Mouse (Mus musculus) limb, embryonic 14.5 days (tissue): ENCODE measurements around the gene Nrcam. TPM values are rescaled to one million over a fixed set of nuclear protein-coding genes. Genes with fewer than 3 reads are reported as not detected.

ENCODE experiments used
- ATAC-seq: fragments of 200-750 bp; cut with Nextera tagmentation; 2 replicates; pipeline ENCODE4 v1.8.0; 2017; ENCODE audit warnings: low read depth, moderate number of reproducible peaks, moderate TSS enrichment; ENCODE audit not compliant: low FRiP score
- DNase-seq: peaks from one replicate; pipeline ENCODE4 v3.0.0-alpha.2; 2015; ENCODE audit warnings: low spot score
- H3K27ac ChIP-seq: fragments of 300-500 bp; sonication (generic); replicated peaks from 2 replicates; pipeline ENCODE4 v1.5.1; 2014; ENCODE audit warnings: low read depth, mild to moderate bottlenecking, low read length, moderate library complexity, mixed read lengths
- H3K27me3 ChIP-seq: fragments of 300-500 bp; sonication (generic); 2 replicates; pipeline ENCODE4 v1.6.1; 2014; ENCODE audit warnings: low read length, mixed read lengths; ENCODE audit not compliant: control insufficient read depth, insufficient read depth
- H3K36me3 ChIP-seq: fragments of 300-500 bp; sonication (generic); 2 replicates; pipeline ENCODE4 v1.6.1; 2014; ENCODE audit warnings: mild to moderate bottlenecking, low read length, moderate library complexity, mixed read lengths; ENCODE audit not compliant: control insufficient read depth, insufficient read depth
- H3K4me1 ChIP-seq: fragments of 300-500 bp; sonication (generic); 2 replicates; pipeline ENCODE4 v1.6.1; 2014; ENCODE audit warnings: antibody characterized with exemption, low read length, mixed read lengths; ENCODE audit not compliant: control insufficient read depth, insufficient read depth
- H3K4me2 ChIP-seq: fragments of 300-500 bp; sonication (generic); replicated peaks from 2 replicates; pipeline ENCODE4 v1.6.1; 2014; ENCODE audit warnings: low read depth, mild to moderate bottlenecking, low read length, moderate library complexity; ENCODE audit not compliant: severe bottlenecking
- H3K4me3 ChIP-seq: fragments of 300-500 bp; sonication (generic); replicated peaks from 2 replicates; pipeline ENCODE4 v1.5.1; 2014; ENCODE audit warnings: low read length
- H3K9ac ChIP-seq: fragments of 300-500 bp; sonication (generic); 2 replicates; pipeline ENCODE4 v1.6.1; 2014; ENCODE audit warnings: mild to moderate bottlenecking, low read depth, low read length, moderate library complexity; ENCODE audit not compliant: severe bottlenecking
- H3K9me3 ChIP-seq: fragments of 300-500 bp; sonication (generic); 2 replicates; pipeline ENCODE4 v1.6.1; 2016; ENCODE audit warnings: low read length; ENCODE audit not compliant: control insufficient read depth
- POLR2A ChIP-seq: fragments of 200-500 bp; IDR thresholded peaks from 2 replicates; pipeline ENCODE4 v1.8.0; 2012; ENCODE audit warnings: inconsistent platforms, mild to moderate bottlenecking, moderate library complexity, borderline replicate concordance; ENCODE audit not compliant: insufficient read depth, insufficient read length; ENCODE audit errors: extremely low read depth
- WGBS: fragments of 180-500 bp; shearing (Covaris S2); extraction: QIAGEN DNeasy Blood & Tissue Kit; methylation state at CpG from one replicate; pipeline ENCODE4 v1.1.7; 2014; 5-methylcytosine and 5-hydroxymethylcytosine counted together
- polyA plus RNA-seq, 2 experiments: library from polyadenylated mRNA; depleted of rRNA in 1 of 2; stranded (reverse) in 1 of 2; unstranded in 1 of 2; fragments of >200 nt; fragmentation: Nextera tagmentation in 1 of 2; extraction: Ambion mirVana in 1 of 2; gene quantifications; 2 replicates each; pipeline versions ENCODE4 v1.2.1 to v1.2.3; 2012 to 2014

Nrcam gene
- polyA plus RNA-seq, 2 experiments = 1.6 to 4.0 TPM

- 56% methylated on average over 2 of the region's 2 CpGs for WGBS
- no peaks in the 10 kb centered on the region for H3K36me3 ChIP-seq
- H3K9me3 ChIP-seq = no peaks in the 10 kb centered on the region
- H3K4me3 ChIP-seq = no peak overlapping the region
- ATAC-seq (no peak), DNase-seq (peak; percentile 45)
- no peak overlapping the region for H3K27ac ChIP-seq
- H3K4me1 ChIP-seq = no peaks in the 10 kb centered on the region
- H3K9ac ChIP-seq = no peak overlapping the region
- H3K27me3 ChIP-seq = no peaks in the 10 kb centered on the region
- no peak for TF ChIP-seq POLR2A
- no peak overlapping the region for H3K4me2 ChIP-seq
Measured at GRCm38 (mm10) chr12:44617001-44617421, 288.3 kb downstream of the Nrcam start.

DNA sequence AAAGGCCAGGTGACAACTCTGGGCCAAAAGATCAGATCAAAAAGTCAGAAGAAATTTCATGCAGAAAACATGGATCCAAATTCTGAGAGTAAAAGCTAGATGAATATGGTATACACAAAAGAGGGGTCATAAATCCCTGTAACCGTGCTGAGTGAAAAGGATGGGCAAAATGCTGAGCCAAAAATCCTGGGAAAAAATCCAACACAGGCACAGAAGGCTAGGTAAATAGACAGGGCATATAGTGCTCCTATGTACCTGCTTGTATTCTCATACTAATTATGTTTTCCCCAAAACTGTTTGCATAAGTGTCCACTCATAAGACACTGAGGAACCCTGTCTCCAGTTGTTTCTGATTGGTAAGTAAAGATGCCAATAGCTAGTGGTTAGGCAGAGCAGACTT, 288.8 kb downstream of the Nrcam start:
- H3K4me3 ChIP-seq = no peak overlapping the region
- H3K4me2 ChIP-seq = no peak overlapping the region
- no peaks in the 10 kb centered on the region for H3K27me3 ChIP-seq
- H3K36me3 ChIP-seq = no peaks in the 10 kb centered on the region
- WGBS = 77% methylated on average over 1 of the region's 1 CpGs
- H3K27ac ChIP-seq = no peak overlapping the region
- no peaks in the 10 kb centered on the region for H3K9me3 ChIP-seq
- DNase-seq (no peak), ATAC-seq (no peak)
- no peaks in the 10 kb centered on the region for H3K4me1 ChIP-seq
- no peak overlapping the region for H3K9ac ChIP-seq
- no peak for TF ChIP-seq POLR2A

DNA sequence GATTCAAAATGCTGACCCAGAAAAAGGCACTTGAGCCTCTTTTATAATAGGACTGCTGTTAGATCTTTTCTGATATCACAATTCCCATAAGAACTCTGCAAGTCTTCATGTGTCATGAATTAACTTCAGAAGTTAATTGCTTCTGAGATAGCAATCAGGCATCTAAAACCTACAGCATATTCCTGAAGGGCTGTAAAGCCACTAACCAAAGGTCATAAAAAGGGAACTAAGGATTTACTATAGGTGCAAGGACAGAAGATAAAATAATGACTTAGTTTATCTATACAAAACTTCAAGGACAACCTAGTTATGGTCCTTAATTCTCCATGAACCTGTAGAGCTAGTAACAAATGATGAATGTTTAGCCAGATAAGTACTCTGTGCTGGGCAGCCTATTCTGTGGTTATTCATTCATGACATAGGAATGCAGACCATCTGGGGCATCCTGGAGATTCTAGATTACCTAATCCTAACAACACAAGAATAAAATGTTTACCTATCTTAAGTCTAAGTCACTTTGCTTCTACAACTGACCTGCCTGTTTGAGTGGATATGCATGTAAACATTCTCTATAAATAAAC, 310.7 kb downstream of the Nrcam start:
- H3K4me3 ChIP-seq = no peak overlapping the region
- no peaks in the 10 kb centered on the region for H3K4me1 ChIP-seq
- H3K36me3 ChIP-seq = no peaks in the 10 kb centered on the region
- no peaks in the 10 kb centered on the region for H3K9me3 ChIP-seq
- no peak overlapping the region for H3K27ac ChIP-seq
- no peak for TF ChIP-seq POLR2A
- DNase-seq (no peak), ATAC-seq (no peak)
- H3K9ac ChIP-seq = no peak overlapping the region
- no peak overlapping the region for H3K4me2 ChIP-seq
- H3K27me3 ChIP-seq = no peaks in the 10 kb centered on the region

DNA sequence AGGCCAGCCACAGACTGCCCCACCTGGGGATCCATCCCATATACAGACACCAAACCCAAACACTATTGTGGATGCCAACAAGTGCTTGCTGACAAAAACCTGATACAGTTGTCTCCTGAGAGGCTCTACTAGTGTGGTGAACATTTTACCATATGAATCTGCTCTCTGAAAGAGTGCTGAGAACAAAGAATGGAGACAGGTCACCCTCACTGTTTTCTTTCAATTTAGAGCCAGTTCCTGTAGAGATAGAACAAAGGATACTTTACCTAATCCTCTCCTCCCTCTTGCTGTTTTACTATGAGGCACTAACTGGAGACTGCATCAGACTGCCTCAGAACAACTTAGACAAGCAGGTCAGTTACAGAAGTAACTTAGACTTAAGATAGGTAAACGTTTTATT, 311.9 kb downstream of the Nrcam start:
- WGBS = 17% methylated on average over 1 of the region's 1 CpGs
- no peaks in the 10 kb centered on the region for H3K36me3 ChIP-seq
- H3K9me3 ChIP-seq = no peaks in the 10 kb centered on the region
- TF ChIP-seq POLR2A = no peak
- no peak overlapping the region for H3K4me2 ChIP-seq
- DNase-seq (no peak), ATAC-seq (no peak)
- H3K9ac ChIP-seq = no peak overlapping the region
- no peaks in the 10 kb centered on the region for H3K4me1 ChIP-seq
- no peak overlapping the region for H3K27ac ChIP-seq
- H3K4me3 ChIP-seq = no peak overlapping the region
- H3K27me3 ChIP-seq = no peaks in the 10 kb centered on the region

Other genes starting within 250 kb of the Nrcam start
- gene Dnajb9, start 118.6 kb upstream of the Nrcam start, polyA plus RNA-seq (2012; rRNA removed) = 11.5 and 13.9 TPM in 2 replicates
- gene Dnajb9, start 118.6 kb upstream of the Nrcam start, polyA plus RNA-seq (2014; fragmentation: Nextera tagmentation; extraction: Ambion mirVana) = 28.0 and 29.7 TPM in 2 replicates
- 23.8 and 29.6 TPM in 2 replicates for gene Pnpla8, start 107.5 kb upstream of the Nrcam start, polyA plus RNA-seq (2012; rRNA removed)
- gene Pnpla8, start 107.5 kb upstream of the Nrcam start, polyA plus RNA-seq (2014; fragmentation: Nextera tagmentation; extraction: Ambion mirVana) = 63.8 and 71.9 TPM in 2 replicates